Mouse (Mus musculus) B cell, adult 2 months (primary cell): ENCODE measurements around the gene Rplp0.

ENCODE experiments used
- DNase-seq, 2 experiments: peaks; one replicate each; pipeline ENCODE4 v3.0.0; 2022

Rplp0 gene

DNA sequence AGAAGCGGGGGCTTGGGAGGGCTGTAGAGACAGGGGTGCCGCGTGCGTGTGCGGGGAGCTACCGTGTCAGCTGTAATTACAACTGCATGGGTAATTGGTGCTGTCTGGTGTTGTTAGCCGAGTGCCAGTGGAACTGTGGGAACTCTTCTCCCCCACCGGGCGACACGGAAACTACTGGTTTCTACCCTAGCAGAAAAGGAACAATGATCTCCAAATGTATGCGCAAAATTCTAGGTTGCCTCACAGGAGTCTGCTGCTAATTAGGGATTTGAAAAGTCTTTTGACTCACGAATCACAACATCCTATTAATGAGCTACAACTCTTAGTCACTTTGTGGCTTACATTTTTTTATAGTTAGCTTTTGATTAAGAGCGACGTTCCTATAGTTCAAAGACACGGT is 26.9 kb downstream of the Rplp0 start:
- DNase-seq: no peak

DNA sequence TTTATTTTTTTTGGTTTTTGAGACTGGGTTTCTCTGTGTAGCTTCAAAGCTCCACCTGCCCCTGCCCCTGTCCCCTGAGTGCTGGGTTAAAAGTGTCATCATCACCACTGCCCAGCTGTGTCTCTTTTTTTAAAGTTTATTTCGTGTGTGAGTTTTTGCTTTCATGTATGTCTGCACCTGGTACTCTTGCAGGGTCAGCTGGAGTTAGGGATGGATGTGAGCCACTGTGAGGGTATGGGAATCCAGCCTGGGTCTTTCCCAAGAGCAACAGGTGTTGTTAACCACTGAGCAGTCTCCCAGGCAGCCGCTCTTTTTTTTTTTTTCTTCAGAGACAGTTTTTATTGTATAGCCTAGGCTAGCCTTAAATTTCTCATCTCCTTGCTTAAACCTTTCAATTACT is 27.5 kb downstream of the Rplp0 start:
- DNase-seq: no peak

DNA sequence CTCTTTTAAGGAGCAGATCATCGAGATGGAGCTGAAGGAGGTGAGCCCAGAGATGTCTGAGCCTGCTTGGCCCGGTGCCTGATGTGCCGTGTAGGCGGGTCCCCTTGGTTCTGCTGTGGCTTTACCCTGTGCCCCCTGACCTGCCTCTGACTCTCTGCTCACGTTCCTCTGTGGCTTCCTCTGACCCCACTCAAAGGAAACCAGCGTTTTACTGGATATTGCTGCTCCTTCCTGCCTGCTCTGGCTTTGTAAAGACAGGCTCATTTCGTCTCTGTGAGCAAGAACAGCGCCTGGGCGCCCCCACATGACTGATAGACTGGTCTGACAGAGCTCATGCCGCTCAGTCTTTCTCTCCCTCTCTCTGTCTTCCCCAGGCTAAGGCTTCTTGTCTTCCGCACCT is 31.8 kb downstream of the Rplp0 start:
- DNase-seq: no peak

DNA sequence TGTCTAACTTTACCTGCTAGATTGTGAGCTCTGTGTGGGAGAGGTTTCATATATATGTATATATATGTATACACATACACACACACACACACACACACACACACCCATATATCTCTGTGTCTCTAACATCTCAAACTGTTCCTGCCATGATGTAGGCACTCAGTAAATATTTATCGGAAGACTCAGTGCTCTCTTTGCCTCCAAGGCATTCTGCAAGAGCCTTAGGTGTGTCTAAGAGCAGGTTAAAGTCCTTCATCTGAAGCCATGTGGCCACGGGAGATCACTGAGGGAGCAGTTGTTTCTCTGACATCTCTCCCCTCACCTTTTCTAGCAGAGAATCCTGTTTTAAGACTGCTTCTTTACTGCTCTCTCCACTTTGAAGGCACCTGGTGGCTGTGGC is 32.2 kb downstream of the Rplp0 start:
- DNase-seq: no peak

DNA sequence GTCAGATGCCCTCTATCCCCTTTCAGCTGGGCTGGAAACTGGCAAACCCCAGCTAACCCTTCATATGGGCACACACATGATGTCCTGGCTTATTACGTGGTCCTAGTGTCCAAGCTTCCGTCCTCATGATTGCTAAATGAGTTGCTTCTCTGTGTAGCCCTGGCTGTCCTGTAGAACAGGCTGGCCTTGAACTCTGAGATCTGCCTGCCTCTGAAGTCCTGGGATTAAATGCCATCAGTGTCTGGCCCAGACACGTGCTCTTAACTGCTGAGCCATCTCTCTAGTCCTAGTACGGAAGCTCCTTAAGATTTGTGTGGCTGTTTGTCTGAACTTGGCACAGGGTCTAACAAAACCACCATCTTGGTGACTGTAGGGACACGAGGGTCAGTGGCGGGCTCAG is 44.3 kb downstream of the Rplp0 start:
- DNase-seq: no peak

DNA sequence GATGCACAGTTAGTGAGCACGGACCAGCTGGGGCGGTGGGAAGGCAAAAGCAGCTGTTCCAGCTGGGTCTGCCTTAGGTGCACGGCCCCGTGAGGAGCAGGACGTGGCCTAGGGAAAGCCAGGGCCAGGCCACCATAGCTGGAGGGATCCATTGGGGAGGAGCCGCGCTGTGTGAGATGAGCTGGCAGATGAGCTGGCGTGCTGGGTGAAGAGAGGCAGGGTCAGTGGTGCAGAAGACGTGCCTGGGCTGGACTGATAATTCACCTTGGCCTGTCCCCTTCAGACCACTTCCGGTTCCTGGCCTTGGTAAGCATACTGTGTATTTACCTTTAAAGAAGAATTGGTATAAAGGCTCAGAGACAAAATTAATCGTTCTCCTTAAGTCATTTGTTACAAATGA is 52.3 kb downstream of the Rplp0 start:
- DNase-seq: no peak
